Mouse (Mus musculus): ENCODE data around the gene Yy1. TPM values are rescaled to one million over a fixed set of nuclear protein-coding genes. Genes with fewer than 3 reads are reported as not detected.

Yy1 gene
- polyA plus RNA-seq, 1 experiment = 15.2 TPM

DNA sequence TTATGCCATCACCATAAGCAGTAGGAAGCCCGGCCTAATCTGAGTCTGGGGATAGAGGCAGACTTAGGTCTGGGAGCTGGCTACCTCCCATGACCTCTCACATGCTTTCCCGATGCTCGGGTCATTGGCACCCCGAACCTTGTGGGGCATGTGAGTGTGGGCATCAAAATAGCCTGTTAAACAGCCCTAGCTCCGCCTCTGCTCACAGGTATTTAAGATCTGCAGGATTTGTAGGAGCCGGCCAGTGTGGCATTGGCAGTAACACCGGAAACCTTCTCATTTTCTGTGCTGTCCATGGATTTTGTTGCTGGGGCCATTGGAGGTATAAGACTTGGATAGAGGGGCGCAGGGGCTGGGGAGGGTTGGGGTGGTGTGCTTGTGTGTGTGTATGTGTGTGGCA is 58.1 kb downstream of the Yy1 start:
- no peak for DNase-seq (ENCODE audit: low read depth in 1 of 2, low spot score in 2 of 2)
- Histone ChIP-seq H3K4me1 (ENCODE audit: control insufficient read depth, insufficient read depth, insufficient read length) (no peaks in the 10 kb centered on the region), H3K27ac (ENCODE audit: insufficient read depth, low read length) (no peak overlapping the region), H3K36me3 (ENCODE audit: control insufficient read depth, insufficient read depth, low read length) (no peaks in the 10 kb centered on the region), H3K27me3 (ENCODE audit: control insufficient read depth, insufficient read depth, low read length) (no peaks in the 10 kb centered on the region), H3K4me3 (ENCODE audit: extremely low read depth, insufficient read depth, insufficient read length) (no peak overlapping the region)
- 91% methylated on average over 8 of the region's 8 CpGs for WGBS
- TF ChIP-seq CTCF (IDR thresholded peaks at IDR 0.05; ENCODE audit: extremely low read depth, insufficient read depth, insufficient read length, insufficient replicate concordance) (no peak), POLR2A (IDR thresholded peaks at IDR 0.05; ENCODE audit: low read depth, low read length) (no peak)

DNA sequence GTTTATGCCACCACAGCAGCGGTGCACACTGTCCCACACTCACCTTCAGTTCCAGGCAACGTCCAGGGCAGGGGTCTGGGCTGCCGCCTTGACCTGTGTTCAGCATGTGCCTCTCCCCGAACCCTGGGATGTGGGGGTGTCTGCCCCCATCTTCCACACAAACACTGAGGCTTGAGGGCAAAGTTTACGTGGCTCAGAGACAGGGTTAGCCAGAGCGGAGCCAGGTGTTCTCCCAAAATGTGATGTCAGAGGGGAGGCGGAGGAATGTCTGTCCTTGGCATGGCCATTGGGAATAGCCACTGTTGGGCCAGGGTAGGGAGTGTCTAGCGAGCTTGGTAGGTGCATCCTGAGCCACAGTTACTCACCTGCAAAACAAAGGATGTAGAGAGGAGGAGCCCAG is 60.0 kb downstream of the Yy1 start:
- no peak for DNase-seq (ENCODE audit: low read depth in 1 of 2, low spot score in 2 of 2)
- TF ChIP-seq POLR2A (IDR thresholded peaks at IDR 0.05; ENCODE audit: low read depth, low read length) = no peak
- no peak for TF ChIP-seq CTCF (IDR thresholded peaks at IDR 0.05; ENCODE audit: extremely low read depth, insufficient read depth, insufficient read length, insufficient replicate concordance)
- H3K27ac ChIP-seq (ENCODE audit: insufficient read depth, low read length) = no peak overlapping the region

DNA sequence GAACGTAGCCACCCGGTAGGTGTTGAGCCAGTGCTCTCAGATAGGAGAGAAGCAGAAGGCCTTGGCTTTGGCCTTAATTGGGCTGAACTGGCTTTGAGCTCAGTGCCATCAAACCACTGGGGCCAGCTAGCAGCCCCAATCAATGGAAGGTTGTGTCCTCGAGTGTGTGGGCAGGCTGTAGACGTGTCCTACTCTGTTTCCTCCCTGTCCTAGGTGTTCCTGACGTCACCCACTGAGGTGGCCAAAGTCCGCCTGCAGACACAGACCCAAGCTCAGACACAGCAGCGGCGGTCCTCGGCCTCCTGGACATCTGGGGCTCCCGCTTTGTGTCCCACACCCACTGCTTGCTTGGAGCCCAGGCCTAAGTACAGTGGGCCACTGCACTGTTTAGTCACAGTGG is 62.3 kb downstream of the Yy1 start:
- no peak for DNase-seq (ENCODE audit: low read depth in 1 of 2, low spot score in 2 of 2)
- 91% methylated on average over 10 of the region's 10 CpGs for WGBS

More for the DNA sequence above, 60.0 kb downstream of the Yy1 start:
- H3K27me3 ChIP-seq (ENCODE audit: control insufficient read depth, insufficient read depth, low read length) = no peaks in the 10 kb centered on the region
- no peak overlapping the region for H3K4me3 ChIP-seq (ENCODE audit: extremely low read depth, insufficient read depth, insufficient read length)
- 85% methylated on average over 8 of the region's 8 CpGs for WGBS
- H3K4me1 ChIP-seq (ENCODE audit: control insufficient read depth, insufficient read depth, insufficient read length) = no peaks in the 10 kb centered on the region
- H3K36me3 ChIP-seq (ENCODE audit: control insufficient read depth, insufficient read depth, low read length) = no peaks in the 10 kb centered on the region

DNA sequence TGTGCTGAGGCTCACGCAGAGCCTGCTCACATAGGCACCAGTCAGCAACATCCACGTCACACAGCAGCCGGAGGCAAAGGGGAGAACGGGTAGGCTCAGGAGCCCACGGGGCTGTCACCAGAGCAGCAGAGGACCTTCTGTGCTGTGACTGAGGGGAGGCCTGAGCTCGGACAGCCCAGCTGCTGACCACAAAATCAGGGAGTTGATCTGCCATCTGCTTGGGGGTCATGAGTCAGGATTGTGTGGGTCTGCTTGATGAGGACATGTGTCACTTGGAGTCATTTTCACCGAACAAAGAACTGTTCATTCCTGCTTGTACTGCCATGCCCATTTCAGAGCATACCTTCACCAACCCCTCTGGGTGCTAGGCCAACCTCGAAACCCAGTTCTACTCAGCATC is 63.4 kb downstream of the Yy1 start:
- 87% methylated on average over 8 of the region's 8 CpGs for WGBS
- H3K27ac ChIP-seq (ENCODE audit: insufficient read depth, low read length) = no peak overlapping the region
- no peak for DNase-seq (ENCODE audit: low read depth in 1 of 2, low spot score in 2 of 2)
- H3K36me3 ChIP-seq (ENCODE audit: control insufficient read depth, insufficient read depth, low read length) = peaks cover 6% of the 10 kb centered on the region
- no peaks in the 10 kb centered on the region for H3K4me1 ChIP-seq (ENCODE audit: control insufficient read depth, insufficient read depth, insufficient read length)
- TF ChIP-seq CTCF (IDR thresholded peaks at IDR 0.05; ENCODE audit: extremely low read depth, insufficient read depth, insufficient read length, insufficient replicate concordance) (no peak), POLR2A (IDR thresholded peaks at IDR 0.05; ENCODE audit: low read depth, low read length) (no peak)
- no peak overlapping the region for H3K4me3 ChIP-seq (ENCODE audit: extremely low read depth, insufficient read depth, insufficient read length)
- no peaks in the 10 kb centered on the region for H3K27me3 ChIP-seq (ENCODE audit: control insufficient read depth, insufficient read depth, low read length)

More for the DNA sequence above, 62.3 kb downstream of the Yy1 start:
- TF ChIP-seq POLR2A (IDR thresholded peaks at IDR 0.05; ENCODE audit: low read depth, low read length) = no peak
- no peak for TF ChIP-seq CTCF (IDR thresholded peaks at IDR 0.05; ENCODE audit: extremely low read depth, insufficient read depth, insufficient read length, insufficient replicate concordance)
- H3K4me1 ChIP-seq (ENCODE audit: control insufficient read depth, insufficient read depth, insufficient read length) = no peaks in the 10 kb centered on the region
- peaks cover 2% of the 10 kb centered on the region for H3K36me3 ChIP-seq (ENCODE audit: control insufficient read depth, insufficient read depth, low read length)
- H3K27me3 ChIP-seq (ENCODE audit: control insufficient read depth, insufficient read depth, low read length) = no peaks in the 10 kb centered on the region
- no peak overlapping the region for H3K4me3 ChIP-seq (ENCODE audit: extremely low read depth, insufficient read depth, insufficient read length)
- H3K27ac ChIP-seq (ENCODE audit: insufficient read depth, low read length) = no peak overlapping the region

DNA sequence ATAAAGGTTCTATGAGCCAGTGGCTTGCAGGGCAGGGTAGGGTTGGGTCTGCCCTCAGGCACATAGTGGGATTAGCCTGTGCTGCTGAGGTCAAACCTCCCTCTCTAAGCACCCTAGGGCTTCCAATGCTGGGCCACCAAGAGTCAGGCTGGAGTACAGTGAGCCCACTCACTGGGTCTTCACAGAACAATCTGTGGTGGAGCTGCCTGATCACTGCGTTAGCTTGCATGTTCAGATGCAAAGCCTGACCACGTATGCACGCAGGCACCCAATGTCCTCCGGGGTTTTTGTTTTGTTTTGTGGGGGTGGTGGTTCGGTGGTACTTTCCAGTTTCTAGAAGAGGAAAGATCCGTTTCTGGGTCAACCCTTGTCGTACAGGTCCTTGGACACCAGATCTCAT is 64.3 kb downstream of the Yy1 start:
- Histone ChIP-seq H3K36me3 (ENCODE audit: control insufficient read depth, insufficient read depth, low read length) (peaks cover 9% of the 10 kb centered on the region), H3K27ac (ENCODE audit: insufficient read depth, low read length) (no peak overlapping the region), H3K4me3 (ENCODE audit: extremely low read depth, insufficient read depth, insufficient read length) (no peak overlapping the region), H3K27me3 (ENCODE audit: control insufficient read depth, insufficient read depth, low read length) (no peaks in the 10 kb centered on the region), H3K4me1 (ENCODE audit: control insufficient read depth, insufficient read depth, insufficient read length) (no peaks in the 10 kb centered on the region)
- DNase-seq (ENCODE audit: low read depth in 1 of 2, low spot score in 2 of 2) = no peak
- WGBS = 89% methylated on average over 7 of the region's 7 CpGs
- TF ChIP-seq POLR2A (IDR thresholded peaks at IDR 0.05; ENCODE audit: low read depth, low read length) = no peak
- TF ChIP-seq CTCF (IDR thresholded peaks at IDR 0.05; ENCODE audit: extremely low read depth, insufficient read depth, insufficient read length, insufficient replicate concordance) = no peak

- no peak overlapping the region for H3K27ac ChIP-seq (ENCODE audit: insufficient read depth, low read length)
- peaks cover 11% of the 10 kb centered on the region for H3K36me3 ChIP-seq (ENCODE audit: control insufficient read depth, insufficient read depth, low read length)
- H3K4me1 ChIP-seq (ENCODE audit: control insufficient read depth, insufficient read depth, insufficient read length) = no peaks in the 10 kb centered on the region
- H3K4me3 ChIP-seq (ENCODE audit: extremely low read depth, insufficient read depth, insufficient read length) = no peak overlapping the region
- no peaks in the 10 kb centered on the region for H3K27me3 ChIP-seq (ENCODE audit: control insufficient read depth, insufficient read depth, low read length)
- TF ChIP-seq POLR2A (IDR thresholded peaks at IDR 0.05; ENCODE audit: low read depth, low read length) = no peak
- no peak for TF ChIP-seq CTCF (IDR thresholded peaks at IDR 0.05; ENCODE audit: extremely low read depth, insufficient read depth, insufficient read length, insufficient replicate concordance)
- 83% methylated on average over 7 of the region's 7 CpGs for WGBS
- no peak for DNase-seq (ENCODE audit: low read depth in 1 of 2, low spot score in 2 of 2)
Observed at GRCm38 (mm10) chr12:108857589-108858184, 64.9 kb downstream of the Yy1 start.

DNA sequence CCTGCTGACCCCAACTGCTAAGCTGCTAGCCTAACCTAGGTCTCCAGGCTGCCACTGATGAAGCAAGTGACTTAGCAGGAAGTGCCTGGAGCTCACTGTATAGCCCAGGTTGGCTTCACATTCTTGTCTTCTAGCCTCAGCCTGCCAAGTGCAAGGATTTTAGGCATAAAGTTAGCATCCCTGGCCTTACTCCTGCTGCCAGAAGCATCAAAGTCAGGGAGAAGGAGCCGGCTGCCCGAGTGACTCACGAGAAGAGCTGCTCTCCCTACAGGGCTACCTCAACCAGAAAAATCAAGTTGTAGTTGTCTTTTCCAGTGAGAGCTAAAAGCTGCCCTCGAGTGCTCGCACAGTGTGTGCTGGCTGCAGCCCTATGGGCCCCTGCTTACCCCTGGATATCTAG is 65.7 kb downstream of the Yy1 start:
- no peak for DNase-seq (ENCODE audit: low read depth in 1 of 2, low spot score in 2 of 2)
- H3K4me3 ChIP-seq (ENCODE audit: extremely low read depth, insufficient read depth, insufficient read length) = no peak overlapping the region

More for the DNA sequence above, 65.7 kb downstream of the Yy1 start:
- H3K36me3 ChIP-seq (ENCODE audit: control insufficient read depth, insufficient read depth, low read length) = peaks cover 13% of the 10 kb centered on the region
- 77% methylated on average over 5 of the region's 5 CpGs for WGBS
- TF ChIP-seq CTCF (IDR thresholded peaks at IDR 0.05; ENCODE audit: extremely low read depth, insufficient read depth, insufficient read length, insufficient replicate concordance) = no peak
- no peak for TF ChIP-seq POLR2A (IDR thresholded peaks at IDR 0.05; ENCODE audit: low read depth, low read length)
- H3K27ac ChIP-seq (ENCODE audit: insufficient read depth, low read length) = peak overlapping the region; percentile 6; the same call in 1 of the 2 replicates
- H3K27me3 ChIP-seq (ENCODE audit: control insufficient read depth, insufficient read depth, low read length) = no peaks in the 10 kb centered on the region
- no peaks in the 10 kb centered on the region for H3K4me1 ChIP-seq (ENCODE audit: control insufficient read depth, insufficient read depth, insufficient read length)
